Mouse (Mus musculus) ES-E14 (cell line): ENCODE measurements at regions not wholly inside any gene's neighbourhood (a gene's known extent, or its start where the extent isn't known, plus 50 kb on each side); places are given as distances from the start of the nearest gene placed in this dataset.

Source experiments
- HCFC1 ChIP-seq: IDR thresholded peaks from 2 replicates; pipeline ENCODE4 v1.6.1; 2012; ENCODE audit warnings: low read length, inconsistent platforms, borderline replicate concordance; ENCODE audit not compliant: insufficient read depth
- ZC3H11A ChIP-seq: IDR thresholded peaks from 2 replicates; pipeline ENCODE4 v1.6.1; 2012; ENCODE audit warnings: low read depth, mild to moderate bottlenecking, inconsistent platforms, low read length, borderline replicate concordance

- TF ChIP-seq HCFC1 (no peak), ZC3H11A (no peak)
These were observed 58.5 kb downstream of the Gm12689 start for GRCm38 (mm10) chr4:99354241-99354640.
